Mouse (Mus musculus): ENCODE measurements at regions not wholly inside any gene's neighbourhood (a gene's known extent, or its start where the extent isn't known, plus 50 kb on each side); places are given as distances from the start of the nearest gene placed in this dataset.
A peak's percentile ranks its signal among the peaks of the same experiment; 100 is the strongest.
"Not testable (repeated sequence)": the region's sequence is repeated elsewhere in the genome, so short reads cannot be mapped to it uniquely, and the experiment has no call there.

DNA sequence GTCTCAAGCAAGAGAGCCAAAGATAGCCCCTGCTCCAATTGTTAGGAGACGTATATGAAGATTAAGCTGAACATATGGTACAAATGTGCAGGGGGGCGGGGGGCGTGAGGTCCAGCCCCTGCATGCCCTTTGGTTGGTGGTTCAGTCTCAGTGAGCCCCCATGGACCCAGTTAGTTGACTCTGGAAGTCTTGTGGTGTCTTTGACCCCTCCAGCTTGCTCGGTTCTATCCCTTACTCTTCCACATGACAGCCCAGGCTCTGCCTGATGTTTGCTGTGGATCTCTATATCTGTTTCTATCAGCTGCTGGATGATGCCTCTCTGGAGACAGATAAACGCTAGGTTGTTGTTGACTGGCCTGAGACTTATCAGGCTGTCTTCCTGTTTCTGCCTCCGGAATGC, 1849.1 kb downstream of the 9330182O14Rik start:
- Histone ChIP-seq H3K36me3 (no peaks in the 10 kb centered on the region), H3K27ac (replicated peaks) (no peak overlapping the region), H3K9me3 (replicated peaks) (no peaks in the 10 kb centered on the region), H3K4me1 (no peaks in the 10 kb centered on the region), H3K4me3 (replicated peaks) (no peak overlapping the region), H3K9ac (no peak overlapping the region), H3K4me2 (replicated peaks) (no peak overlapping the region), H3K27me3 (no peaks in the 10 kb centered on the region)
- ATAC-seq (ENCODE audit: insufficient number of reproducible peaks, low FRiP score, low TSS enrichment, low read depth): no peak
- WGBS: 81% methylated on average over 6 of the region's 6 CpGs

DNA sequence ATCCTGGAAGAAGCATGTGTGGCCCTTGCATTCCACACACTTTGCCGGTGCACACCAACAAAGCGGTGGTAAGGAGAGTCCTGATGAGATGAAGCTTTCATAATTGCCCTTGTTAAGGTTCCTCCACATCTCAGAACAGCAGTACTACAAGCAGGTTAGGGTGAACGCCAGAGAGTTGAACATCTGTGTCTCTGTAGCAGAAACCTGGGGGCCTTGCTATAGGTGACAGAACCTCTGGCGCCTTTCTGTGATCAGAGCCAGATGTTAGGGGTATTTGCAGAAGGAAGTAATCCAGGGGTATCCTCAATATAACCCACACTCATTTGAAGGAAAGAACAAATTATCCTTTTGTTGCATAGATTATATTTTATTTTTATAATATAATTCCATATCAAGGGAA, 1850.1 kb downstream of the 9330182O14Rik start:
- Histone ChIP-seq H3K36me3 (no peaks in the 10 kb centered on the region), H3K9me3 (replicated peaks) (no peaks in the 10 kb centered on the region), H3K4me2 (replicated peaks) (no peak overlapping the region), H3K27me3 (no peaks in the 10 kb centered on the region), H3K27ac (replicated peaks) (no peak overlapping the region), H3K4me3 (replicated peaks) (no peak overlapping the region), H3K4me1 (no peaks in the 10 kb centered on the region), H3K9ac (no peak overlapping the region)
- WGBS: 51% methylated on average over 4 of the region's 4 CpGs
- ATAC-seq (ENCODE audit: insufficient number of reproducible peaks, low FRiP score, low TSS enrichment, low read depth): no peak

DNA sequence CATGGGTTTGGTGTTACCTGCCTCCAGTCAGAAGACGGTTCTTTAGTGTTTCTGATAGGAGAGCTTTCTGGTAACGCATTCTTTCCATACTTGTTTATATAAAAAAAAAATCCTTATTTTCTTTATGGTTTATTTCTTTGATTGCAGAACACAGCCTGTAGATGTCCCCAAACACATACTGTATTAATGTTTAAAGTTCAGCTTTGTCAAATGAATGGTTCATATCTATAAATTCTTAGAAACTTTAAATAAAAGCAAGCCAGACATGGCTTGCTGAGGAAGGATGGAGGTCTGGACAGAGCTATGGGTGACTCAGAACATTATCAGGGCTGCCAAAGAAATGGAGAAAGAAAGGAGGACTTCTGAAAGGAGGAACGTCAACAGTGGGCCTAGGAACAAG, 1852.1 kb downstream of the 9330182O14Rik start:
- H3K9ac ChIP-seq: no peak overlapping the region
- H3K4me2 ChIP-seq (replicated peaks): no peak overlapping the region
- no peak overlapping the region for H3K27ac ChIP-seq (replicated peaks)
- H3K9me3 ChIP-seq (replicated peaks): no peaks in the 10 kb centered on the region
- no peaks in the 10 kb centered on the region for H3K36me3 ChIP-seq
- WGBS: 67% methylated on average over 3 of the region's 3 CpGs
- no peak overlapping the region for H3K4me3 ChIP-seq (replicated peaks)
- no peaks in the 10 kb centered on the region for H3K4me1 ChIP-seq
- no peak for ATAC-seq (ENCODE audit: insufficient number of reproducible peaks, low FRiP score, low TSS enrichment, low read depth)
- no peaks in the 10 kb centered on the region for H3K27me3 ChIP-seq

DNA sequence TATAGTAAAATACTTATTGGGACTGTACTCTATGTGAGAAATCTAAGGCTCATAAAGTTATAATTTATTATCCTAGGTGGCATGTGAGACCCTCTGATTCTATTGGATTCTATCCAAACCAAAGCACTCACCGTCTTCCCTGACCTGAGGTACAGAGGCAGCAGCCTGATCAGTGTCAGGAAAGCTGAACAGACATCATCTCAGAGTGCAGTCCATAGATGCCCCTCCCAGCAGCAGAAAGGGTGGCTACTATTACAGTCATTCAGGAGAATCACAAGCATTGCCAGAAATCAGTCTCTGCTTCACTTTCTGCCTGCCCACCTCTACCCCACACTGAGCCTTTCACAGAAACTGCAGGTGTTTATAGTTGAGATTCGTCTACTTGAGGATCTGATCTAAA, 1854.9 kb downstream of the 9330182O14Rik start:
- no peaks in the 10 kb centered on the region for H3K4me1 ChIP-seq
- no peak overlapping the region for H3K9ac ChIP-seq
- H3K9me3 ChIP-seq (replicated peaks): no peaks in the 10 kb centered on the region
- H3K4me3 ChIP-seq (replicated peaks): no peak overlapping the region
- H3K27ac ChIP-seq (replicated peaks): no peak overlapping the region
- no peak for ATAC-seq (ENCODE audit: insufficient number of reproducible peaks, low FRiP score, low TSS enrichment, low read depth)
- H3K4me2 ChIP-seq (replicated peaks): no peak overlapping the region
- no peaks in the 10 kb centered on the region for H3K27me3 ChIP-seq
- H3K36me3 ChIP-seq: no peaks in the 10 kb centered on the region
- WGBS: 70% methylated on average over 2 of the region's 2 CpGs

DNA sequence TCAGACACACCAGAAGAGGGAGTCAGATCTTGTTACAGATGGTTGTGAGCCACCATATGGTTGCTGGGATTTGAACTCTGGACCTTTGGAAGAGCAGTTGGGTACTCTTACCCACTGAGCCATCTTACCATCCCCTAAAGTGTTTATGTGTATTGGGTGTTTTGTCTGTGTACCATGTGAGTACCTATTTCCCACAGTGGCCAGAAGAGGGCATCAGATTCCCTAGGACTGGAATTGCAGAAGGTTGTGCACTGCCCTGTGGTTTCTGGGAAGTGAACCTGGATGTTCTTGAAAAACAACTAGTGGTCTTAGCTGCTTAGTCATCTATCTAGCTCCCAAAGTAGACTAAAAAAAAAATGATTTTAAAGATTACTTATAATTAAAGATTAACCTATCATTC, 1857.7 kb downstream of the 9330182O14Rik start:
- no peak overlapping the region for H3K27ac ChIP-seq (replicated peaks)
- no peak overlapping the region for H3K9ac ChIP-seq
- no peak for ATAC-seq (ENCODE audit: insufficient number of reproducible peaks, low FRiP score, low TSS enrichment, low read depth)

DNA sequence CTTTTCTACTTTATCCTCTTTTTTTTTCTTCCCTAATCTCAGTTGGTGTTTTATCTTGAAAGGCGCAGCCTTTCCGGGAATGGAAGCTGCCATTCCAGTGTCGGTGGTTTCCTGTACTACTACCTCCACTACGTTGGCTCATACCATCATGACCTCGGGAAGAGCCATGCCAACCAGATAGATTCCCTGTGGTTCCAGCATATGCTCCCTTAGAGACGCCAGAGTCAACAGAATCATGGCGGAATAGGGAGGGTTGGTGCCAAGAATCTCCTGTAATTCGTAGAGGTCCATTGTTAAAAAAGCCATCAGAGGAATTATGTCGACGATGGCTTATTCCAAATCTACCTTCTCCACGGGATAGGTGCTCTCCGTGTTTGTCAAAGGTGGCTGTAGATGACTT, 1898.1 kb downstream of the 9330182O14Rik start:
- not testable (repeated sequence) for H3K9me3 ChIP-seq (replicated peaks); H3K27ac ChIP-seq (replicated peaks); H3K36me3 ChIP-seq; H3K27me3 ChIP-seq; ATAC-seq (ENCODE audit: insufficient number of reproducible peaks, low FRiP score, low TSS enrichment, low read depth); H3K4me1 ChIP-seq; H3K4me2 ChIP-seq (replicated peaks); H3K4me3 ChIP-seq (replicated peaks); H3K9ac ChIP-seq
- 92% methylated on average over 12 of the region's 12 CpGs for WGBS

More for the DNA sequence above, 1857.7 kb downstream of the 9330182O14Rik start:
- Histone ChIP-seq H3K4me2 (replicated peaks) (no peak overlapping the region), H3K9me3 (replicated peaks) (no peaks in the 10 kb centered on the region), H3K27me3 (no peaks in the 10 kb centered on the region), H3K4me3 (replicated peaks) (no peak overlapping the region), H3K4me1 (no peaks in the 10 kb centered on the region), H3K36me3 (no peaks in the 10 kb centered on the region)

DNA sequence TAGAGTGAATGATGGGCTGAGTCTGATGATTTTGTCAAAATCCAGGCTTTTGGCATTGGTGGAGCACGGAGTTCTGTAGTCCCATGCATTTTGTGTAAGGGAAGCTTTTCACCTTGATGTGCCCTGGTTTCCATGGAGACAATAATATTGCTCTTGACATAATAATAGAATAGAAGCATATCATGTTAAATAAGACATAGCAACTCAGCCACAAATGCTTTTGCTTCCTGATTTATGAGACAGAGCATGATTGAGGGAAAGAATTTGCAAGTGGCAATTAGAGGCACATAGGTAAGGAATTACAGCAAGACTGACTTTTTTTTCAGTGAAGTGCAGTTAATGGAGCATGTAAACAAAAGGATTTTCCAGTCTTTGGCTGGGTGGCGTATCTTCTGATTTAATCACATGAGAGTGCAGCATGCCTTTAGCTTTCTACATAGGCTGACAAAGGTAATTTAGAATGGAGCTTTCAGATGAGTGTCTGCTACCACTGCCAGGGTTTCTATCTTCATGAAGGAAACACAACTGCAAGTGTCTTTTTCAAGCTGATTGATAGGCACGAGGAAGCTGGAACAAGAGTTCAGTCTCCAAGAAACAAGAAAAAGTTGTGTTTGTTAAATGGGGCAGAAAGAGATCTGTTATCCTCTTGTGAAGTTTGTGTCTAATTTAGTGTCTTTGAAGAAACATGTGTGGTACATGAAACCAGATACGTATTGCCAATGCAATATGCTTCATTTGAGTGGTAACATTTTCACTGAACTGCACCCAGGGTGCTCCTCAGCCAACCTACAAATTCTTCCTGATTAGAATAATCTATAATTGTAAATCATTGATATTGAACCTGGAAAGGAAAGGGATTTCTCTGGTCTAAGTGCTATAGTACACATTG, 1913.2 kb downstream of the 9330182O14Rik start:
- H3K4me1 ChIP-seq: no peaks in the 10 kb centered on the region
- H3K27me3 ChIP-seq: no peaks in the 10 kb centered on the region
- no peak overlapping the region for H3K4me2 ChIP-seq (replicated peaks)
- WGBS: 36% methylated on average over 4 of the region's 4 CpGs
- no peak overlapping the region for H3K27ac ChIP-seq (replicated peaks)
- no peaks in the 10 kb centered on the region for H3K9me3 ChIP-seq (replicated peaks)
- H3K9ac ChIP-seq: no peak overlapping the region
- H3K4me3 ChIP-seq (replicated peaks): no peak overlapping the region
- no peaks in the 10 kb centered on the region for H3K36me3 ChIP-seq
- no peak for ATAC-seq (ENCODE audit: insufficient number of reproducible peaks, low FRiP score, low TSS enrichment, low read depth)

DNA sequence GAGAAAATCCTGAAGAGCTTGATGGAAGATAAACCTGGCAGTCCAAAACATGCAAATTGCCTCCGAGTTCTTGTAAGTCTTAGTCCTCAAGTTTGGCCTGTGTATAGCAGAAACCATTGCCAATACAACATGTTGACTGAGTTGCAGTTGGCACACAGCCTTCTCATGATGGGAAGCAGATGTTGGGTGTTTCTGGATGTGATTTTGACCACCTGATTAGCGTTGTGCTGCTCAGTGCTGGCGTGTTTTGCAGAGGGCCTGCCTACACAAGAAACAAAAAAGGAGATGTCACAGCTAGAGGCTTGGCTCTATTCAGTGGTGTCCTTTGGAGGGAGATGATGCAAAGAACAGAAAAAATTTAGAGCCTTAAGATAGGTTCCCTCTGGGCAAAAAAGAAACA, 1922.6 kb downstream of the 9330182O14Rik start:
- WGBS: 15% methylated on average over 3 of the region's 3 CpGs
- peak; percentile 80 for ATAC-seq (ENCODE audit: insufficient number of reproducible peaks, low FRiP score, low TSS enrichment, low read depth)

DNA sequence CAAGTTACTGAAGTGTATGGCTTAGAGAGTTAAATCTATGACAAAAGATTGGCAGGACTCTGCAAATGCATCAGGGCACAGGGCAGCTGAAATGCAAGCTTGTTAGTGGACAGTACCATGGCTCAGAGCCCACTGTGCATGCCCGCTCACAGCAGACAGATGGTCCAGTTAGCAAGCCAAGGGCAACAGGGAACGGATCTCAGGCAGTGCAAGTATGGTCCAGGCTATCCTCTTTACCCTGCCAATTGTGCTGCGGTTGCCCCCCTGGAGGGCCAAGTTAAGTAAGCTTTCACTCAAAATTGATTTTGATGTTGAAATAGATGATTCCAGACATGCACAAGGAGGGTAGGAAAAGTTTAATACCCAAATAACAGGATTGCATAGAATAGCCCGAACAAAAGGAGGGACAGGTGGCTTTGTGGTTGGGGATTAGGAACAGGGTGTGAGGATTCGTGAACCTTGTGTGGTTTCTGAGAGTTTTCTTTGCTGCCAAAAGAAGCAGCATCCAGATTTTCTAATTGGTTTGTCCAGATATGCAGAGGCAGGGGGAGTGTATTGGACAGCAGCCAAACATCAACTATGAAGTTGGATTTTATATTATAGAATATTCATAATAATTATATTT, 1934.2 kb downstream of the 9330182O14Rik start:
- Histone ChIP-seq H3K9me3 (replicated peaks) (no peaks in the 10 kb centered on the region), H3K4me1 (peaks cover 6% of the 10 kb centered on the region), H3K9ac (no peak overlapping the region), H3K27ac (replicated peaks) (no peak overlapping the region), H3K36me3 (no peaks in the 10 kb centered on the region), H3K4me3 (replicated peaks) (no peak overlapping the region), H3K4me2 (replicated peaks) (no peak overlapping the region), H3K27me3 (no peaks in the 10 kb centered on the region)
- WGBS: 29% methylated on average over 5 of the region's 5 CpGs
- peak; percentile 34; the same call in 1 of the 2 replicates for ATAC-seq (ENCODE audit: insufficient number of reproducible peaks, low FRiP score, low TSS enrichment, low read depth)

More for the DNA sequence above, 1922.6 kb downstream of the 9330182O14Rik start:
- no peak overlapping the region for H3K4me3 ChIP-seq (replicated peaks)
- no peaks in the 10 kb centered on the region for H3K27me3 ChIP-seq
- H3K9ac ChIP-seq: no peak overlapping the region
- peaks cover 2% of the 10 kb centered on the region; the same call in 1 of the 2 replicates for H3K4me1 ChIP-seq
- H3K9me3 ChIP-seq (replicated peaks): no peaks in the 10 kb centered on the region
- H3K4me2 ChIP-seq (replicated peaks): no peak overlapping the region
- H3K27ac ChIP-seq (replicated peaks): peak overlapping the region; percentile 11; the same call in 1 of the 2 replicates
- no peaks in the 10 kb centered on the region for H3K36me3 ChIP-seq

DNA sequence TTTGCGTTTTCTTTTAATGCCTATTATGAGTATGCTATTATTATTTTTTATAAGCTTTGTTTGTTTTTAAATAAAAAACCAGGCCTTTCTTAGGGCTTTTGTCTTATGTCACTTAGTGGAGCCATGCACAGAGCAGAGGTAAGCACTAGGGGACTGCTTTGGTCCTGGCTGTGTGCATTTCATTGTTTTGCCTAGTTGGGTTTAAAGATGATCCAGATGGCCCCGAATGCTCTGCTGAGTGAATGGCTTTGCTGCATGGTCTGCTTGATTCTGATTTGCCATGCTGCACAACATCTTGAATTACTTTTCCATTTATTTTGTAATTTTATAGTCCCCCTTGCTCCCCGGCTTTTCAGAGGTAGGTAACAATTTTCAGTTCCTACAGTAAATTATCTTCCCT, 1934.9 kb downstream of the 9330182O14Rik start:
- 25% methylated on average over 3 of the region's 3 CpGs for WGBS
- H3K4me2 ChIP-seq (replicated peaks): no peak overlapping the region
- H3K27ac ChIP-seq (replicated peaks): no peak overlapping the region
- H3K4me3 ChIP-seq (replicated peaks): no peak overlapping the region
- no peaks in the 10 kb centered on the region for H3K27me3 ChIP-seq
- H3K4me1 ChIP-seq: peaks cover 6% of the 10 kb centered on the region
- H3K9ac ChIP-seq: no peak overlapping the region
- ATAC-seq (ENCODE audit: insufficient number of reproducible peaks, low FRiP score, low TSS enrichment, low read depth): no peak
- H3K9me3 ChIP-seq (replicated peaks): no peaks in the 10 kb centered on the region
- no peaks in the 10 kb centered on the region for H3K36me3 ChIP-seq

DNA sequence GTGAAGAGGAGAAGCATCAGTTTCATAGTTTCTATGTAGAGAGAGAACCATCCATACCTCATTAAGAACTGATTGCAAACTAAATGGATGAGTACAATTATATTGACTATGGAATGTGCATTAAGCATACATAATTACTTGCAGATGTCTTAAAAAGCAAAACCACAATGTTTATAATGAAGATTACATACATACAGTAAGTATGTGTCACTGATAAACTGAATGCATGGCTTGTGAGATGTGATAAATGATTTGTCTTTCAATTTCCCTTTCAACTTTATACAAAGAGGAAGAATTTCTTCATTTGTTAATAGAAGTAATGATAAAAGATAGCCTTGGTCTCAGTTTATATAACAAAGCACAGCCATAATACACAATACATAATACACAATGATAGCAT, 1939.3 kb downstream of the 9330182O14Rik start:
- Histone ChIP-seq H3K4me2 (replicated peaks) (no peak overlapping the region), H3K4me3 (replicated peaks) (no peak overlapping the region), H3K27me3 (no peaks in the 10 kb centered on the region), H3K9me3 (replicated peaks) (no peaks in the 10 kb centered on the region), H3K4me1 (peaks cover 1% of the 10 kb centered on the region), H3K36me3 (no peaks in the 10 kb centered on the region), H3K9ac (no peak overlapping the region), H3K27ac (replicated peaks) (no peak overlapping the region)
- no peak for ATAC-seq (ENCODE audit: insufficient number of reproducible peaks, low FRiP score, low TSS enrichment, low read depth)
